Comparison of ENCODE assay signal across 8 mouse cellular contexts in genomic region chr2:103566713-103567521, GRCm38 (mm10). TPM values are rescaled to one million over a fixed set of nuclear protein-coding genes. Genes with fewer than 3 reads are reported as not detected.
A peak's percentile ranks its signal among the peaks of the same experiment; 100 is the strongest.
DNase-seq lines count a peak whose midpoint lies in the region; ATAC-seq and TF ChIP-seq lines count a peak whose summit lies in the region.

No protein-coding gene starts in this region.

- H3K9me3 ChIP-seq in CH12.LX (replicated peaks; ENCODE audit: low read length) = peaks cover 4% of the 10 kb centered on the region
- H3K9me3 ChIP-seq in forebrain, embryonic 15.5 days = no peaks in the 10 kb centered on the region
- no peaks in the 10 kb centered on the region for H3K9me3 ChIP-seq in lung, embryonic 15.5 days

- TF ChIP-seq POLR2A in CH12.LX (IDR thresholded peaks at IDR 0.05; ENCODE audit: low read depth, low read length) = no peak

- in situ Hi-C loops in CH12.LX (cut with MboI; ENCODE audit: low pct_ligation_motif_present, low pct_unique_long_range_greater_than_20kb, low sequenced_read_pairs) = loop anchor here (5.0 to 25.0 kb wide), 3 partner anchors 125 to 438 kb away; no protein-coding TSS in a partner anchor

- TF ChIP-seq RAD21 in CH12.LX (IDR thresholded peaks at IDR 0.05; ENCODE audit: low read depth, low read length) = no peak

- peaks cover 17% of the 10 kb centered on the region for H3K27me3 ChIP-seq in CH12.LX (replicated peaks)
- no peaks in the 10 kb centered on the region; the same call in 1 of the 2 replicates for H3K27me3 ChIP-seq in forebrain, embryonic 15.5 days
- peaks cover 12% of the 10 kb centered on the region; the same call in 1 of the 2 replicates for H3K27me3 ChIP-seq in lung, embryonic 15.5 days

- peak overlapping the region; percentile 28; the same call in 1 of the 2 replicates for H3K9ac ChIP-seq in CH12.LX (ENCODE audit: insufficient read depth, low read depth)
- H3K9ac ChIP-seq in forebrain, embryonic 15.5 days (replicated peaks) = peak overlapping the region; percentile 55
- peak overlapping the region; percentile 58 for H3K9ac ChIP-seq in lung, embryonic 15.5 days

- DNase-seq in CH12.LX (ENCODE audit: extremely low read depth) = peak; percentile 25
- DNase-seq in heart, postnatal 25 days (ENCODE audit: low spot score) = peak; percentile 35
- peak; percentile 14 for DNase-seq in large intestine, adult 2 months (ENCODE audit: low read depth, low spot score)
- DNase-seq in ovary, postnatal 10 days (ENCODE audit: low spot score) = peak; percentile 48
- DNase-seq in thymus, postnatal 14 days = peak; percentile 43

- under 1% methylated on average over 79 of the region's 79 CpGs for whole genome bisulfite sequencing in forebrain, embryonic 15.5 days
- WGBS in large intestine, adult 2 months = 2% methylated on average over 79 of the region's 79 CpGs
- under 1% methylated on average over 79 of the region's 79 CpGs for WGBS in lung, embryonic 15.5 days

- no peaks in the 10 kb centered on the region for H3K36me3 ChIP-seq in CH12.LX (replicated peaks in 1 of 2; ENCODE audit: control insufficient read depth in 1 of 2, insufficient read depth in 1 of 2, low read length in 1 of 2)
- no peaks in the 10 kb centered on the region for H3K36me3 ChIP-seq in forebrain, embryonic 15.5 days
- H3K36me3 ChIP-seq in lung, embryonic 15.5 days = no peaks in the 10 kb centered on the region

- TF ChIP-seq CTCF in CH12.LX (conservative IDR thresholded peaks at IDR 0.05 in 1 of 2, IDR thresholded peaks at IDR 0.05 in 1 of 2; ENCODE audit: low read depth in 2 of 2, low read length in 2 of 2) = no peak

- H3K79me2 ChIP-seq in CH12.LX (replicated peaks; ENCODE audit: control insufficient read depth, extremely low read depth, insufficient read depth, poor library complexity, severe bottlenecking) = no peaks in the 10 kb centered on the region

- dilution Hi-C loops in CH12.LX (cut with MboI; ENCODE audit: extremely low pct_ligation_motif_present, extremely low pct_unique_long_range_greater_than_20kb, low sequenced_read_pairs) = no loop called here

- peak overlapping the region; percentile 61 to 65 (median 63) for H3K4me3 ChIP-seq in CH12.LX (replicated peaks in 1 of 3; ENCODE audit: low read depth in 2 of 3, low read length in 2 of 3, poor library complexity in 1 of 3)
- H3K4me3 ChIP-seq in brown adipose tissue, adult 24 weeks (ENCODE audit: insufficient read depth, low read depth, low read length) = peak overlapping the region; percentile 68
- peak overlapping the region; percentile 63 for H3K4me3 ChIP-seq in forebrain, embryonic 15.5 days
- H3K4me3 ChIP-seq in lung, embryonic 15.5 days = peak overlapping the region; percentile 59

- TF ChIP-seq EP300 in CH12.LX (IDR thresholded peaks at IDR 0.05; ENCODE audit: low read length) = no peak

- H3K4me1 ChIP-seq in CH12.LX (ENCODE audit: control insufficient read depth in 1 of 2, insufficient read depth in 2 of 2) = peaks cover 3 to 48% of the 10 kb centered on the region in 2 experiments; a peak in 3 of 4 replicates
- peaks cover 9% of the 10 kb centered on the region for H3K4me1 ChIP-seq in brown adipose tissue, adult 24 weeks (ENCODE audit: control insufficient read depth, insufficient read depth, insufficient read length, low read length)
- H3K4me1 ChIP-seq in forebrain, embryonic 15.5 days = peaks cover 33% of the 10 kb centered on the region
- H3K4me1 ChIP-seq in lung, embryonic 15.5 days = peaks cover 45% of the 10 kb centered on the region

- peak overlapping the region; percentile 80 for H3K4me2 ChIP-seq in CH12.LX (ENCODE audit: insufficient read depth, low read depth, poor library complexity, severe bottlenecking)
- peak overlapping the region; percentile 98 for H3K4me2 ChIP-seq in forebrain, embryonic 15.5 days (replicated peaks)
- H3K4me2 ChIP-seq in lung, embryonic 15.5 days = peak overlapping the region; percentile 97

- H3K27ac ChIP-seq in CH12.LX (ENCODE audit: insufficient read depth, low read depth) = no peak overlapping the region
- H3K27ac ChIP-seq in brown adipose tissue, adult 24 weeks (replicated peaks; ENCODE audit: low read depth, low read length) = no peak overlapping the region
- peak overlapping the region; percentile 63; the same call in 1 of the 2 replicates for H3K27ac ChIP-seq in forebrain, embryonic 15.5 days (replicated peaks)
- H3K27ac ChIP-seq in lung, embryonic 15.5 days = peak overlapping the region; percentile 85

- intact Hi-C loops in heart, postnatal 25 days (cut with DNase I) = loop anchor here (5.0 to 10.0 kb wide), 3 partner anchors 35 to 408 kb away; no protein-coding TSS in a partner anchor

- ATAC-seq in forebrain, embryonic 15.5 days (replicated peaks) = peak; percentile 20
- ATAC-seq in lung, embryonic 15.5 days (ENCODE audit: borderline replicate concordance, extremely low read depth, low FRiP score, low TSS enrichment) = peak; percentile 47

TF ChIP-seq in CH12.LX, 34 proteins besides CTCF, POLR2A, EP300 and RAD21:
- peak; percentile 49; the same call in 1 of the 2 replicates for TF ChIP-seq MXI1 (IDR thresholded peaks at IDR 0.05; ENCODE audit: low read depth, low read length)
- peak; percentile 18; the same call in 1 of the 2 replicates for TF ChIP-seq NRF1 (IDR thresholded peaks at IDR 0.05; ENCODE audit: low read depth, low read length)
- 0 out of 2 replicates have a peak, but pooled peaks have one; percentile 10 for TF ChIP-seq TCF12 (IDR thresholded peaks at IDR 0.05; ENCODE audit: low read depth, low read length)
- TF ChIP-seq HCFC1 (IDR thresholded peaks at IDR 0.05; ENCODE audit: low read depth, low read length) = no peak
- TF ChIP-seq UBTF (IDR thresholded peaks at IDR 0.05; ENCODE audit: low read depth, low read length) = peak; percentile 77

RNA-seq across cellular contexts. Expression of gene Abtb2, which starts 0.8 kb away (rescaled TPM):
- total RNA-seq in CH12.LX (2012; rRNA removed) (6.3 and 7.7 TPM in 2 replicates), CH12.LX (2014; rRNA removed) (2.4 and 2.9 TPM in 2 replicates)
- polyA plus RNA-seq in CH12.LX (2012; ENCODE audit: insufficient read length, low read depth) = 3.8 and 3.9 TPM in 2 replicates
- 1.9 and 2.0 TPM in 2 replicates for polyA plus RNA-seq in brown adipose tissue, adult 24 weeks (2012; ENCODE audit: insufficient read depth, insufficient read length, missing spikeins)
- polyA plus RNA-seq in forebrain, embryonic 15.5 days (2015; fragmentation: Nextera tagmentation; extraction: Ambion mirVana) = 7.4 TPM in 2 replicates
- total RNA-seq in heart, postnatal 25 days (2021) = 10 to 100 TPM; 23.2 to 26.2 TPM
- polyA plus RNA-seq in large intestine, adult 2 months (2012; rRNA removed) = 2.2 and 2.4 TPM in 2 replicates
- polyA plus RNA-seq in lung, embryonic 15.5 days (2015; fragmentation: Nextera tagmentation; extraction: Ambion mirVana) = 8.3 and 8.5 TPM in 2 replicates

Comparison
In these comparisons a context has a peak if more than half of its experiments do, and no peak if none do; other contexts are left out.
1. H3K27ac ChIP-seq: peak in forebrain, embryonic 15.5 days (single experiment) and lung, embryonic 15.5 days (single experiment); none in CH12.LX (single experiment) and brown adipose tissue, adult 24 weeks (single experiment).
2. Peak in every context shown above with its lines, with median percentiles within 50 percentile points of each other: DNase-seq, H3K4me2 ChIP-seq, H3K4me3 ChIP-seq and H3K9ac ChIP-seq.